Mouse (Mus musculus) c-Kit-negative CD71-positive TER-119-positive erythroid progenitor cells, embryonic 14.5 days (primary cell): Measurements from ENCODE around the gene Alg3.
A peak's percentile ranks its signal among the peaks of the same experiment; 100 is the strongest.

ENCODE experiments used
- DNase-seq: peaks from one replicate; pipeline ENCODE4 v3.0.0-alpha.2; 2013; ENCODE audit warnings: low read depth, low spot score

Gene Alg3

GRCm38 (mm10) chr16:20611357-20612227 lies at the start of gene Alg3, which contains the start of the genes Eef1akmt4 and Gm49333:
Gene Alg3 (minus strand): TSS chr16:20611735.
Gene Eef1akmt4 (plus strand): TSS chr16:20611593.
Gene Gm49333 (plus strand): TSS chr16:20611610.
- DNase-seq: peak; percentile 77

- DNase-seq: no peak
Observed at GRCm38 (mm10) chr16:20657661-20658060, 46.1 kb upstream of the Alg3 start.

- no peak for DNase-seq
Observed at GRCm38 (mm10) chr16:20653315-20653714, 41.8 kb upstream of the Alg3 start.

- no peak for DNase-seq
Observed at GRCm38 (mm10) chr16:20651947-20652310, 40.4 kb upstream of the Alg3 start.

- DNase-seq: peak; percentile 91
Observed at GRCm38 (mm10) chr16:20651076-20651946, 39.8 kb upstream of the Alg3 start, which contains the start of gene Psmd2. Gene Psmd2 (plus strand): TSS chr16:20651652.

GRCm38 (mm10) chr16:20643911-20644310 lies 32.4 kb upstream of the Alg3 start:
- DNase-seq: no peak

- DNase-seq: no peak
Observed at GRCm38 (mm10) chr16:20642161-20642560, 30.6 kb upstream of the Alg3 start.

GRCm38 (mm10) chr16:20638367-20638766 lies 26.8 kb upstream of the Alg3 start:
- DNase-seq: no peak

- no peak for DNase-seq
Observed at GRCm38 (mm10) chr16:20637410-20637809, 25.9 kb upstream of the Alg3 start.

- DNase-seq: no peak
Observed at GRCm38 (mm10) chr16:20629731-20630634, 18.4 kb upstream of the Alg3 start, which contains the start of gene Ece2. Gene Ece2 (plus strand): TSS chr16:20629828.

GRCm38 (mm10) chr16:20628871-20629391 lies 17.4 kb upstream of the Alg3 start:
- DNase-seq: no peak

- no peak for DNase-seq
Observed at GRCm38 (mm10) chr16:20623211-20623610, 11.7 kb upstream of the Alg3 start.

- no peak for DNase-seq
Observed at GRCm38 (mm10) chr16:20621991-20622685, 10.6 kb upstream of the Alg3 start.

- peak; percentile 29 for DNase-seq
Observed at GRCm38 (mm10) chr16:20621191-20621990, 9.9 kb upstream of the Alg3 start, which contains the start of gene Camk2n2. Gene Camk2n2 (minus strand): TSS chr16:20621287.

GRCm38 (mm10) chr16:20620751-20621190 lies 9.2 kb upstream of the Alg3 start:
- no peak for DNase-seq

GRCm38 (mm10) chr16:20620399-20620735 lies 8.8 kb upstream of the Alg3 start:
- no peak for DNase-seq

GRCm38 (mm10) chr16:20619541-20620398 lies 8.2 kb upstream of the Alg3 start:
- DNase-seq: no peak
